Mouse (Mus musculus) olfactory bulb, adult 2 months (tissue): ENCODE data around the gene Dgkd.

Experiments used
- CTCF ChIP-seq: fragments of 200-500 bp; IDR thresholded peaks from 2 replicates; pipeline ENCODE4 v1.5.1; 2012; ENCODE audit warnings: low read depth, mild to moderate bottlenecking, low read length, moderate library complexity; ENCODE audit not compliant: insufficient read depth
- POLR2A ChIP-seq: fragments of 200-500 bp; IDR thresholded peaks from 2 replicates; pipeline ENCODE4 v1.6.1; 2012; ENCODE audit warnings: mild to moderate bottlenecking, low read depth, low read length, moderate library complexity; ENCODE audit not compliant: insufficient read depth

GRCm38 (mm10) chr1:87960752-87961151 lies 107.7 kb downstream of the Dgkd start:
- TF ChIP-seq CTCF (no peak), POLR2A (no peak)
